Mouse (Mus musculus) cerebellum, postnatal 4 days (tissue): ENCODE measurements at regions not wholly inside any gene's neighbourhood (a gene's known extent, or its start where the extent isn't known, plus 50 kb on each side); places are given as distances from the start of the nearest gene placed in this dataset.

Experiments used
- DNase-seq, 2 experiments: peaks; one replicate each; pipeline ENCODE4 v3.0.0; 2022; ENCODE audit warnings: low spot score in 2 of 2, mixed read lengths in 1 of 2

DNA sequence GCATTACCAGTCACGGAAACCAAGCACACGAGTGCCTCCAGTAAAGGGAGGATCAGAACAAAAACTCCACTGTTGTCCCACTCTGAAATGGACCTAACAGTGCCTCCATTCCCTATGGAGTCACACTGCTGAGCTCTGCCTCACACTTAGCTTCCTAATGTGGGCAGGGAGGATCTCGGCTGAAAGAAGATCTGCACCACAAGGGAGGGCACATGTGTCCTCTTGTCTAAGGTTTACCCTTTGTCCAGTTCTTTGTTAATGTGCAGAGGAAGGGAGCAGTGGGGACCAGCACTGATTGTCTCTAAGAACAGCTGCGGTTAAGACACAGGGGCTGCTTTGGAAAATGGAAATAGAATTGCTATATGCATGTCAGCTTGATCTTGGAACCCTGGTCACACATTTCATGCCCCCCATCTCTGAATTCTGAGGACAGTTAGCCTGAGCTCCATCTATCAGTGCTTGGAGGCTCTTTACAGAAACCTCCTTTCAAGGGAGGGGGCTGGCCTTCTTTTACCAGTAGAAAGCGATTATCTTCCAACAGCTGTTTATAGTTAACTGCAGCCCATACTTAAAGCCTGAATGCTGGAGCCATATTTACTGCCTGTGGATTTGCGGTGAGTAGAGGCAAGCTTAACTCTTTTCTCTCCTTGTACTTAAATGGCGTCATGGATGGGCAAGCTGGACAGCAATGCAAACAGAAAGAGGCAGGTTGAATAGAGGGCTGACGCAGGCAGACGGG is 485.5 kb upstream of the Cdh11 start:
- DNase-seq, result no peak

- peak in 1 of 2 experiments; percentile 15 for DNase-seq
These were observed 487.1 kb upstream of the Cdh11 start for GRCm38 (mm10) chr8:103272305-103273079.

GRCm38 (mm10) chr8:103273476-103273875 is 488.0 kb upstream of the Cdh11 start:
- DNase-seq, result no peak

DNA sequence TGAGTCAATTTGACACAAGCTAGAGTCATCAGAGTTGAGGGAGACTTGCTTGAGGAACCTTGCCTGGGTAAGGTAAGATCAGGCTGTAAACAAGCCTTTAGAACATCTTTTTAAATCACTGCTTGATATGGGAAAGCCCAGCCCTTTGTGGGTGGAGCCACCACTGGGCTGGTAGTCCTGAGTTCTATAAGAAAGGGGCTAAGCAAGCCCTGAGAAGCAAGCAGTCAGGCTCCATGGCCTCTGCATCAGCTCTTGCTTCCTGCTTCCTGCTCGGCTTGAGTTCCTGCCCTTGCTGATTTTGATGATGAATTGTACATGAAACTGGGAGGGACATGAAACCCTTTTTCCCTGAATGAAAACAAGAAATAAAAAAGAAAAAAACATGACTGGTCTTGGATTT is 496.4 kb upstream of the Cdh11 start:
- no peak for DNase-seq

DNA sequence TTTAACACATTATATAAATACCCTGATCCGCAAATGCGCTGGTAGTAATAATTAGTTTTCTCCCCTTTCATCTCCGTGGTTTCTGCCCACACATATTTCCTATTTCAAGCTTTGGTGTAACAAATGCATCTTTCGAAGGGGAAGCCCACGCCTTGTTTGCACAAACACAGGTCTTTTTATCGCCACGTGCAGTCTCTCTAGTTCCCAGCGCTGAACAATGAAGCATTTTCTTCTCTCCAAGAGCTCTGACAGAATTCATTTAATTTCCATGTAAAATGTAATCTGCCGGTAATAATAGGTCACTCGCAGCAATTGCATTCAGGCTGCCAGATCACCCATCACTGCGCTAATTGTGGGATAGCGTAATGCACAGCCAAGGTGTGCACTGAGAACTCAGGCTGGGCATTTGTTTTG is 503.1 kb upstream of the Cdh11 start:
- DNase-seq, result no peak

- no peak for DNase-seq
These were observed 507.5 kb upstream of the Cdh11 start for GRCm38 (mm10) chr8:103292896-103293295.

- DNase-seq, result no peak
These were observed 521.2 kb upstream of the Cdh11 start for GRCm38 (mm10) chr8:103306476-103307183.

DNA sequence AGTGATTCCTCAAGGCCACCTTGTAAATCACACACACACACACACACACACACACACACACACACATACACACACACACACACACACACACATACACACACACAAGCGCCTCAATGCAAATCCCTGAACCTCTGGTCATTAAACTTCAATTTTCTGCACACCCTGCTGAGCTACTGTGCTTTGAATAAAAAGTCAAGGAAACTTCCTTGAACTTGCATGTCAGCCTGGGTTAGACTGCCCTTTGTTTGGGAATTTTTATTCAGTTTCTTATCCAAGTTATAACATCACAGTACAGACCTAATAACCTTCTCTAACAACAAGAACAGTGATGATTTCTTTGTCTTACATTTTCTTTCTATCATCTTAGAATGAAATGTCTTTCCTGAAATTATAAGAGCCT is 528.1 kb upstream of the Cdh11 start:
- no peak for DNase-seq

DNA sequence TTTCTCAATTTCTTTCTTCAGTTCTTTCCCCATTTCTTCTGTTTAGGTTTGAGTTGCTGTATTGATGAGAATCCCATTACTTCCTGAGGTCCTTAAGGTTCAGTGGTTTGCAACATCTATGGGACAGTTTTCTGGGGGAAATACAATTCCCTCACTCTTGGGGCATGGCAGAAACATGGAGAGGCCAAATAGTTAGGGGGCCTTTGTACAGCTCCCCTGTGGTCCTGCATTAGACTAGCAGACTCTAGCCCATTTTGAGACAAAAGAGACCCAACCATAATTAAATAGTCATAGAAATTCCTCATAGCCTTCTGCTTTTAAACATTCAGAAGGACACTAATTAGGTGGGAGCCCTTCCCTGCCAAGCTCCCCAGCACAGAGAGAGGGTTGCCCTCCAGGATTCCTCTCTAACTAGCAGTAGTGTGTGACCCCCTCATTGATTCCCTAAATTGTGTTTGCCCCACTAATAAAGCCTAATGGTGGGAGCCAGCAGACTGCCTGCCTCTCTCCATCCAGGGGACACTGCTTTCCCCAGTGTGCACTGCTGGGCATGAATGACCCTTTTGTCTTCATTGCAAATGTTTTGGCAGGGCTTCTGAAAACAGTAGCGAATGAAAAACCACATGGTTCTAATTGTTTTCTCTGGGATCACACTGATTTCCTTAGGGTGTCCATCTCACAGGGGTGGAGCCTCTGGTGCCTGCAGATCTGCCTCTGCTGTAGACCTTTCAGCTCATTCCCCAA is 529.0 kb upstream of the Cdh11 start:
- DNase-seq, result no peak

DNA sequence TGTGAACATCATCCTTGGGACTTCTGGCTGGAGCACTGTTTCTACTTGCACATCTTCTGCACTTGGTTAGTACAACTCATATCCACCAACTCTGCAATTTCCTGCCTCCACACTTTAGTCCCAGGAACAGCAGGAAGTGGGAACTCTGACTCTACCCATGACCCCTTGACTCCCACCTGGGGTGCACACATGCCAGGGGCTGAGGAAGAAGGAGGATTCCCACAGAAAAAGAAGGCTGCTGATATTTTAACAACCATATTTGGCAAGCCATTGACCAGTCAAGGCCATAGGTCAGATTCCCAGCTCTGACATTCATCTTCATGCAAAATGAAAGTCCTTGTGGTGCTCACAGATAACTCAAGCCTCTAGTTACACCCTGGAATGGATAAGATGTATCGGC is 530.3 kb upstream of the Cdh11 start:
- no peak for DNase-seq

- no peak for DNase-seq
These were observed 531.2 kb upstream of the Cdh11 start for GRCm38 (mm10) chr8:103316691-103317091.

DNA sequence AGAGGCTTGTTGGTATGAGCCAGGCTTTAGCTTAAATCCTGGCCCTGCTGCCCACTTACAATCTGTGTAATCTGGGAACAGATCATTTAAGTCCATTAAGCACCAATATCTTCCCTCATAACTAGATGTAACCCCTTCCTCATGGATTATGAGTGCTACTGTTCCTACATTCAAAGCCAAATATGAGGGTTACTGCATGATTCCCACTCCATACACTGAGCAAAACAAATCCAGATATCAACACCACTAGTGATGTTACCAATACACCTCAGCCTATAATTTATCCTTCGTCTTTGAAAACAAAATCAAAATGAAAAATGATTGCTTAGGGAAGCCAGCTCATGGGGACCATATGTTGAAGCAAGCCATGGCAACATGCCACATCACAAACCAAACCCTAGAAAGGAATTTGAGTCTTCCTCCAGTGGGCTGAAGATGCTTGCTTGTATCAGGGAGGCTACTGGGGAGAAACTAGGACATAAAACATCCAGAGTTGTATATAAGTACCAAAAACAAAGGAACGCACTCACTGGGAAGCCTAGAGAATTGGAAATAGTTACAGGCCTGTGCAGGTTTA is 531.8 kb upstream of the Cdh11 start:
- no peak for DNase-seq

DNA sequence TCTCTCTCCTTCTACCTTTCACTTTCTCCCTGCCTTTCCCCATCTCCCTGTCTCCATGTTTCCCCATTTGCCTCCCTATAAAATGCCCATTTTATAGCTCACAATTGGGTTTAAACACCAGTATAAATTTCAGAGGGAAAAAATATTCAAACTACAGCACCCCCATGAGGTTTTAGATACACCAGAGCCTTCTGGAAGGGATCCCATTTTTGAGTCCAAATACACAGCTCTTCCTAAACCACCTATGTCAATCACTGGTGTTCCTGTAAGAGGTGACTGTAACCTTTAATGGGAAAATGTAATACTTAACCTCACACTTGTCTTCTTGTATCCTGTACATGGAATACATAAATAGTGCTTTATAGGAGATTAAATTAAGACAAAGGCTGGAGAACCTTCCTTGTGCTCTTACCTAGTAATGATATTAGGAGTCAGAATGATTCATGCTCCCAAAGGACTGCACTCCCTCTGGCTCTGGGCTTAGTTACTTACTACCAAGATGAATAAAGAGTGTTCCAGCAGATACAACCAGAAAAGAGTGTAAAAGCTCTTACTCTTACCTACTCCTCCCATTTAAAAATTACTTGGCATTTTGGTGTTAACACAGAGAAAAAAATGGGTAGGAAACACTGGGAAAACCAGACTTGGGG is 538.7 kb upstream of the Cdh11 start:
- no peak for DNase-seq

GRCm38 (mm10) chr8:103331415-103331814 is 546.0 kb upstream of the Cdh11 start:
- no peak for DNase-seq

GRCm38 (mm10) chr8:103337314-103337713 is 551.9 kb upstream of the Cdh11 start:
- no peak for DNase-seq

DNA sequence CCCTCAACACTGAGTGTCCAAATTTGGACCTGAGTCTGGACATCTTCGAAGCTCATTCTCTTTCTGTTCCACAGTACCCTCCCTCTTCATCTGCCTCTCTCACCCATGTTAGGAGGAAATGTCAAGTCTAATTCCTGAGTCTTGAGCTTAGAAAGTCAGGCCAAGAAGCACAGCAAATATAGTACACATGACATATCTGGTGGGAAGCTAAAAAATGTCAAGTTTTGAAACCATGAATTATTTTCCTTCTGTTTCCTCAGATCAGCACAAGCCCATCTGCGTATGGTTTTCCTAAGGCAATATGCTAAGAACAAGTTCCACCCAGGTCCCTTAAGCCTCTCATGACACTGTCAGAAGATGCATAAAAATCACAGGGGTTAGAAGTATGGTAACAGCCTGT is 553.6 kb upstream of the Cdh11 start:
- DNase-seq, result no peak

DNA sequence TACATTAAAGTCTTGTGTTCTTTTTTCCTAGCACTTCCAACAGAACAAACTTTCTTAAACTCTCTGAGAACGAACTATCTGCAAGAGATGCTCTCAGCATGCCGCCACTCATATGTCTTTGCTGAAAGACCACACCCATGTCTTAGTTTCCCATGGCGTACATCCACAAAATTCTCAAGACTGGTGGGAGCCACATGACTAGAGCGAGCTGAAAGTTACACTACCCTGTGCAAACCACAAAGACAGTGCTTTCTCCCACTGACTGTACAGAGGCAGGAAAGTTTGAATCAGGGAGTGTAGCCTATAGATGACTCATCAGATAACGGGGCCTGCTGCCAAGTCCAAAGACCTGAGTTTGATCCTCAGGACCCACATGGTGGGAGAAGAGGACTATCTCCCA is 554.5 kb upstream of the Cdh11 start:
- DNase-seq, result no peak

DNA sequence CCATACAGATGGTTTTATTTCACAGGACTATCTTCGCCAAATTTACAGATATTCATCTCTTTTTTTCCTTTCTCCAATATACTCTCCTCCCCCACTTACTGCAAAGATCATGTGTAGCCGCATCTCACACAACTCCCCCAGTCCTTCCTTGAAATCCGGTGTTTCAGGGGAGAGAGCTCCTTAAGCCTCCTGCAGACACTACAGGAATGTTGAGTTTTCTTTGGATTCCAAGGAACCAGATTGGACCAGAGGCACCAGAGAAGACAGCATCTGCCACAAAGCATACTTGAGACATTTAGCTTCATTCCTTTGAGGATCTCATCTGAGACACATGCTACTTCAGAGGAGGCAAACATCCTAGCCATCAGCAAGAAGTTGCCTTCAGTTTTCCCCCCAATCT is 558.4 kb upstream of the Cdh11 start:
- DNase-seq, result no peak

DNA sequence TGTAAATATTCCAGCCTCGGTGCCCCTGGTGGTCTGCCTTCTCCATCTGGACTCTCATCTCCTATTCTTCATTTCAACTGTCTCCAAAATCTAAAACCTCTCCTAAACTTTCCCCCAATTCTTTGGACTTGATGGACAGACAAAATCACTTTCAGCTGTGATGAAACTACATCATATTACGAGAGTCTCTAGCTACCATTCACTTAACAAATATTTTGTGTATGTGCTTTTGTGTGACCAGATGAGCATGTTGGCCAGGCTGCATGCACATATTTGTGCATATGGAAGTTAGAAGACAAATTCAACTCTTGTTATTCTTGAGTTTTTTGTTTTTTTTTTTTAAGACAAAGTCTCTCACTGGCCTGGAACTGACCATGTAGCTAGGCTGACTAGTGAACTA is 559.4 kb upstream of the Cdh11 start:
- DNase-seq, result no peak

DNA sequence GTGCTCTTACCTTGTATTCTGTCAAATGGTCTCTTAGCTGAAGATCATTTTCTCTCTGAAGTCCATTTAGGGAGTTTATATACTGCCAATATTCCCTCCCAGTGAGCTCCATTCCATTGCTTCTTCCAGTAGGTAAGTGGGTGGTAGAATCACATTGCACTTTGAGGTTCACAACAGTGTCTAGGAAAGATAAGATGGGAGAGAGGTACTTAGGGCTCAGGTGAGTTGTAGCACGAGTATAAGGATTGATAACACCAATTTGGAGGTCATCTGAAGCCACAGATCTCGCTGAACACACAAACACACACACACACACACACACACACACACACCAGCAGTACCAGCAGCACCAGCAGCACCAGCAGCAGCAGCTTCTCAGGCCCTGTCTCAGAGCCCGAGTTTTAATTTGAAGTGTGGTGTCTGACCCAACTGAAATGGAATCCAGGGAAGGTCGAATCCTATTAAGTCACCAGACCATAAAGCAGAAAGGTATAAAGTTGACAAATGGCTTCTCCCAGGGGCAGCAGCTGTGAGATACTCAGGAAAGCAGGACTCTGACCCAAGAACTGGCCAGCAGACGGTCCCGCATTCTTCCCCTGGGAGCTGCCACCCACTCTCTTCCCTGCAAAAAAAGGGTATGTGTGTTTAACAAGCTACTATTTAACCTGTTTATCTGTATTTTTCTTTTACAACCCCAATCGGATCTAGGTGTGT is 561.9 kb upstream of the Cdh11 start:
- no peak for DNase-seq
